Mouse (Mus musculus) layer of hippocampus, postnatal 36 days (tissue): ENCODE data around the gene Hist1h3e. TPM values are rescaled to one million over a fixed set of nuclear protein-coding genes. Genes with fewer than 3 reads are reported as not detected.
"Not testable (repeated sequence)": the region's sequence is repeated elsewhere in the genome, so short reads cannot be mapped to it uniquely, and the experiment has no call there.

ENCODE experiments used
- DNase-seq, 2 experiments: peaks; one replicate each; pipeline ENCODE4 v3.0.0; 2022
- total RNA-seq, 2 experiments: library from RNA; stranded (reverse); gene quantifications; 2 replicates each; pipeline ENCODE4 v1.2.3; 2021

Hist1h3e gene
- total RNA-seq, 2 experiments from 2014 or later: 47.8 to 49.2 TPM

GRCm38 (mm10) chr13:23582219-23583056 lies 20.3 kb upstream of the Hist1h3e start:
- no peak for DNase-seq

DNA sequence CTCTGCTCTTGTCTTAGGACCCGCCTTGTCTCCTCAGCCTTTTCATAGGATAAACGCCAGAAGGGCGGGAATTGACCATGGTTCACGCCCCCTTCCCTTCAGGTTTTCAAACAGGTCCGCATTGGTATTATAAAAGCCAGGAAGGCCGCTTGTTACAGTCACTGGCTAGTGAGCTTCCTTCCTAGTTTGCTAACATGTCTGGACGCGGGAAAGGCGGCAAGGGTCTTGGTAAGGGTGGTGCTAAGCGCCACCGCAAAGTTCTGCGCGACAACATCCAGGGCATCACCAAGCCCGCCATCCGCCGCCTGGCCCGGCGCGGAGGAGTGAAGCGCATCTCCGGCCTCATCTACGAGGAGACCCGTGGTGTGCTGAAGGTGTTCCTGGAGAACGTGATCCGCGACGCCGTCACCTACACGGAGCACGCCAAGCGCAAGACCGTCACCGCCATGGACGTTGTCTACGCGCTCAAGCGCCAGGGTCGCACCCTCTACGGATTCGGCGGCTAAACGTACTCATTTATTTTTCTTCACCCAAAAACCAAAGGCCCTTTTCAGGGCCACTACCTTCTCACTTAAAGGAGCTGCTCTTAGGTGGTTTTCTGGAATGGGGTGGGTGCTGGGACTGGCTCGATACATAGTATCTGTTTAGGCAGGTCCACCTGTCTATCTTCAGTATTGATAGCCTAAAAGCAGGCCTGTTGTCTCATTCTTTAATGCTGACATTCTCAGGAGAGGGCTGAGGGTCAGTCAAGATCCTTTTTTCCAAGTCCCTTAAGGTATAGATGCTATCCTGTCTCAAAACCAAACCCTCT lies 19.4 kb upstream of the Hist1h3e start, which contains the start of gene Hist1h4d:
Hist1h4d (plus strand) TSS at position 191 of the 811 bp plus-strand sequence.
- peak; percentile 96 to 97 for DNase-seq

GRCm38 (mm10) chr13:23577835-23578234 lies 15.7 kb upstream of the Hist1h3e start:
- DNase-seq: no peak

DNA sequence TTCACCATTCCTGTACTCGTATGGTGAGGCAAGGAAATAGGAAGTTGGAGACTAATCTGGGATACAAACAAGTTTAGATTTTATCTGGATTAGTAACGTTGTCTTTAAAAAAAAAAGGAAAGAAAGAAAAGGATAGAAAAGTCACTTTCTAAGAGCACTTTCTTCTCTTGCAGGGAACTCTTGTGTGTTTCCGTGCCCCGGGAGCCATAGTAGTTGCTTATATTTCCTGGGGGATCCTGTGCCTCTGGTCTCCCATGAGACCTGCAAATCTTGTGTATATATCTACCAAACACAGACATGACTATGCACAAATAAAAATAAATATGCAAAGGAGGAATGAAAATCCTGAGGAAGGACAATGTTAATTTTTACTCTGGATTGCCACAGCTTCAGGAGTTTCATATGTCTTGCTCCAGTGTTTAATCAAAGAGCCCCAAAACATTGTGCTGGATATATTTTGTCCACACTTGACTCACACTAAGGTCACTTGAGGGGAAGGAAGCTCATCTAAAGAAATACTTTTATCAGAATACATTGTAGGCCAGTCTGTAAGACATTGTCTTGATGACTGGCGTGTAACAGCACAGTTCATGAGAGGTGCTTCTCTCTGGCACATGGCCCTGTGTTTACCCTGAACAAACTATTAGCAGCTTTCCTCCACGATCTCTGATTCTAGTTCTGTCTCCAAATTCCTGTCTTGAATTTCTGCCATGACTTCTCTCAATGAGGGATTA lies 14.9 kb upstream of the Hist1h3e start:
- no peak for DNase-seq

GRCm38 (mm10) chr13:23576351-23576881 lies 14.2 kb upstream of the Hist1h3e start:
- no peak for DNase-seq

DNA sequence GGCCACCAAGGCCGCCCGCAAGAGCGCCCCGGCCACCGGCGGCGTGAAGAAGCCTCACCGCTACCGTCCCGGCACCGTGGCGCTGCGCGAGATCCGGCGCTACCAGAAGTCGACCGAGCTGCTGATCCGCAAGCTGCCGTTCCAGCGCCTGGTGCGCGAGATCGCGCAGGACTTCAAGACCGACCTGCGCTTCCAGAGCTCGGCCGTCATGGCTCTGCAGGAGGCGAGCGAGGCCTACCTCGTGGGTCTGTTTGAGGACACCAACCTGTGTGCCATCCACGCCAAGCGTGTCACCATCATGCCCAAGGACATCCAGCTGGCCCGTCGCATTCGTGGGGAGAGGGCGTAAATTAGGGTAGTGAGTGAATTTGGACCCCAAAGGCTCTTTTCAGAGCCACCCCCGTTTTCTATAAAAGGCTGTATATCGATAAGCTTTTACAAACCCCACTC lies 13.7 kb upstream of the Hist1h3e start:
- not testable (repeated sequence) for DNase-seq

- DNase-seq: peak; percentile 48 to 58
These were observed 13.2 kb upstream of the Hist1h3e start, which contains the start of gene Hist1h3d for GRCm38 (mm10) chr13:23575271-23575851. Hist1h3d (plus strand) TSS chr13:23575763.

- DNase-seq: not testable (repeated sequence)
These were observed 12.5 kb upstream of the Hist1h3e start for GRCm38 (mm10) chr13:23574546-23575170.

GRCm38 (mm10) chr13:23573898-23574524 lies 11.8 kb upstream of the Hist1h3e start, which contains the start of the genes Hist1h2bf and Hist1h2ad:
Hist1h2bf (minus strand) TSS chr13:23574196.
Hist1h2ad (plus strand) TSS chr13:23574381.
- peak; percentile 87 to 90 for DNase-seq

DNA sequence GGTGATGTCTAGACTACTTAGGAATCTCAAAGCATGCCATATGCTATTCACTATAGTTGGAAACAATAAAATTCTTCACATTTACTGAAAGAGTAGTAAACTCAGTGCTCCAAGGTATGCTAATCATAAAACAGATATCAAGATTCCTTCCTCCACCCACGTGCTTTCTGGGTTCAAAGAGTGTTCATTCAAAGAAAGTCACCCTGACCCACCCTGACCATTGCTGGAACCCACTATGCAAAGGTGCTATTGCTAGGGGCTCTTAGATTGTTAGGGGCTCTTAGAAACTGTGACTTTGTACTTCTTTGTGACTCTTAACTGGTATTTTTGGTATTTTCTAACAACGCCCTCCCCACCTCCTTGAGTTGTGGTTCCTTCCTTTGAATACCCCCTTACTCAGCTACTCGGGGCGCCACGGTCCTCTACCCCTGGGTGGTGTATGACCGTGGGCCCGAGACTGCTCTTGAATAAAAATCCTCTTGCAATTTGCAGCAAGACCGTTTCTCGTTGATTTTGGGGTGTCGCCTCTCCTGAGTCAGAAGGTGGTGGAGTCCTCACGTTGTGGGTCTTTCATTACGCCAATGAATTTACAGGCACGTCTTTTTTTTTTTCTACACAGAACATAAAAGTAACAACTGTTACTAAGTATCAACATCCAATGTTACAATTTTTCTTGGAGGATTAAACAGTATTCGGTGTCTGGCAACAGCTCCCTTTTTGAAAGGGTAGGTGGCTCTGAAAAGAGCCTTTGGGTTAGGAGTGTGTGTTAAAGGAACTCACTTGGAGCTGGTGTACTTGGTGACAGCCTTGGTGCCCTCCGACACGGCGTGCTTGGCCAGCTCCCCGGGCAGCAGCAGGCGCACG lies 11.1 kb upstream of the Hist1h3e start:
- DNase-seq: not testable (repeated sequence)

DNA sequence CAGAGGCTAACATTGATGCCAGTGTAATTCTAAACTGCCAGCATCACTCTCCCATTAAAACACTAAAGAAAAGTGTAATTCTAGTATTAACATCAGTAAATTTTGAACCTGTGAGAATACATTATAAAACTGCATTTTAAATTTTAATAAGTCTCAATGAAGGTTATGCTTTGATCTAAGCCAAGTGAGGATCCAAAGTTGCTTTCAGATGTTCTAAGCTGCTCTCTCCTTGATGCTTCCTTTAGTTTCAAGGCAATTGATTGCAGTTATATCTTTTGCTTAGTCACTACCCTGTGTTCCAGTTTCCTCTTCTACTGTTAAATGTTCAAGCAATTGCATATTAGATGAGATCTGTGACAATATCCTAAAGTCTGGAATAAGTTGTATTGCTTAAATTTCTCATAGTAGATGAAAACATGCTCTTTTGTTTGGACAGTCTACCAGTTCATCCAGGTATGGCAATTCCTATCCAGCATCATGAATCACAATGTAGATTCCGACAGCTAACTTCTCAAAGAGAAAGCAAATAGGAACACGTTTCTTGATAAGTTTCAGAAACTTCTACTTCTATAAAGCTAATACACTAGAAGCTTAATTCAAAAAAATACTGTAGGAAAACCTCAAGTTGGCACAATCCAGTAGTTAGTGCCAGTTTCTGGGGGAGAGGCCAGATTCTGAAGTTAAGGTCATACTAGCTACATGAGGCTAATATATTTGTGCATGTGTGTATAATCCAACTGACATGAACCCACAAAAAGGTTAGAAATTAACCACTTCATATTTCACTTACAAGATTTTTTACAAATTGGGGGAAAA lies 10.3 kb upstream of the Hist1h3e start:
- no peak for DNase-seq

DNA sequence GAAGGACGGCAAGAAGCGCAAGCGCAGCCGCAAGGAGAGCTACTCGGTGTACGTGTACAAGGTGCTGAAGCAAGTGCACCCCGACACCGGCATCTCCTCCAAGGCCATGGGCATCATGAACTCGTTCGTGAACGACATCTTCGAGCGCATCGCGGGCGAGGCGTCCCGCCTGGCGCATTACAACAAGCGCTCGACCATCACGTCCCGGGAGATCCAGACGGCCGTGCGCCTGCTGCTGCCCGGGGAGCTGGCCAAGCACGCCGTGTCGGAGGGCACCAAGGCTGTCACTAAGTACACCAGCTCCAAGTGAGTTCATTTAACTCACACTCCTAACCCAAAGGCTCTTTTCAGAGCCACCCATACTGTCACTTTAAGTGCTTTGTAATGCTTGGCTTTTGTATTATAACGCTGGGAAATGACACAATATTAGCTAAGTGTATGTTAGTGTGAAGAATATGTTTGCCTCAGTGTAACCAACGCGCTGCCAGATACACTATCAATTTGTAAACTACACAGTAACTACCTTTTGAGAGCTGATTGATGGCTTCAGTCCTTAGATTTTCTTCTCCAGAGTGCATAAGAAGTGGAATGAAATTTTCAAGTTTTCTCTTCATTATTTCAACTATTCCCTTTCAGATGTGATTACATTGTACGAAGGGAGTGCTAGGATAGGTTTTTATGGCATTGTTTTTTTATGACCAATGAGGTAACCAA lies 9.5 kb upstream of the Hist1h3e start:
- not testable (repeated sequence) for DNase-seq

DNA sequence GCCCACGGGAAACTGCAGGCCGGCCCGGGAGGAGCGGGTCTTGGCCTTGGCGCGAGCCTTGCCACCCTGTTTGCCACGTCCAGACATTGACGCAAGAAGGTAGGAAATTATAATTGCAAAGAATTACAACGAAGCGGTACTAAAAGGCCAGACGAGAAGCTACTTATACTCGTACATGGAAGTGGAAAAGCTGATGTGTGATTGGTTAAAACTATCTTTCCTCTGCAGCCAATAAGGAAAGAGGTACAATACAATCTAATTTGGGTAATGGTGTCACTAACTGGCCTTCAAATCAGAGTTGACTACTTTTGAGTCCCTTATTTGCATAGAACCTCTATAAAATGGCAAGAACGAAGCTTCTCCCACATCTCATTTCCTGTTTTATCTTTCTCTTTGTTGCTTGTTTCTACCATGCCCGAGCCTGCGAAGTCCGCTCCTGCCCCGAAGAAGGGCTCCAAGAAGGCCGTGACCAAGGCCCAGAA lies 8.9 kb upstream of the Hist1h3e start, which contains the start of the genes Hist1h2ae and Hist1h2bg:
Hist1h2ae (minus strand) TSS at position 199 of the 482 bp plus-strand sequence.
Hist1h2bg (plus strand) TSS at position 375 of the 482 bp plus-strand sequence.
- peak; percentile 79 for DNase-seq

GRCm38 (mm10) chr13:23570261-23571021 lies 8.3 kb upstream of the Hist1h3e start:
- DNase-seq: not testable (repeated sequence)

- no peak for DNase-seq
These were observed 2.3 kb upstream of the Hist1h3e start for GRCm38 (mm10) chr13:23564482-23564881.

- DNase-seq: no peak
These were observed 712 bp upstream of the Hist1h3e start for GRCm38 (mm10) chr13:23562699-23563462.
